Mouse (Mus musculus) liver, postnatal 0 days (tissue): ENCODE data around the gene Gusb.

Experiments used
- CTCF ChIP-seq: sonication (generic); IDR thresholded peaks from 2 replicates; pipeline ENCODE4 v1.5.1; 2016; ENCODE audit warnings: antibody characterized with exemption, low read depth
- EP300 ChIP-seq: IDR thresholded peaks from 2 replicates; pipeline ENCODE4 v1.6.1; 2016; ENCODE audit warnings: antibody characterized with exemption, low read depth, mild to moderate bottlenecking

GRCm38 (mm10) chr5:129966448-129966847 lies 36.4 kb downstream of the Gusb start:
- no peak for TF ChIP-seq CTCF
- TF ChIP-seq EP300: no peak
